Mouse (Mus musculus): Measurements from ENCODE around the gene Zfp697.
"Not testable (repeated sequence)": the region's sequence is repeated elsewhere in the genome, so short reads cannot be mapped to it uniquely, and the experiment has no call there.

Gene Zfp697

DNA sequence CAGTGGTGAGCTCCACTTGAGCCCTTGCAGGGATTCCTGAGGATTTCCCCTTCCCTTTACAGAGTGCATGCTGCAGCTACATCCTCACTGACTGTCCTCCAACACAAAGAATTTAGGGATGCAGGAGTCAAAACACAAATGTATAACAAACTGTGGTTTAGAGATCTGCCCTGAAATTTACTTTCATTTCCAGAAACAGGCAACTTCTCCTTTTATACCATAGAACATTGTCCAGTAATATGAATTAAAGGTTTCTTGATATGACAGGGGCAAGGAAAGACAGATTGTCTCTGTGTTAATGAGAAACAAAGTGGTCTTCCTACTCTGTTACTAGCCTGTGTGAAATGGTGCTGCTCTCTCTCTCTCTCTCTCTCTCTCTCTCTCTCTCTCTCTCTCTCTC lies 115.1 kb downstream of the Zfp697 start:
- DNase-seq (ENCODE audit: extremely low spot score, low spot score), result not testable (repeated sequence)

GRCm38 (mm10) chr3:98507229-98507628 lies 125.0 kb downstream of the Zfp697 start:
- not testable (repeated sequence) for DNase-seq (ENCODE audit: extremely low spot score, low spot score)

DNA sequence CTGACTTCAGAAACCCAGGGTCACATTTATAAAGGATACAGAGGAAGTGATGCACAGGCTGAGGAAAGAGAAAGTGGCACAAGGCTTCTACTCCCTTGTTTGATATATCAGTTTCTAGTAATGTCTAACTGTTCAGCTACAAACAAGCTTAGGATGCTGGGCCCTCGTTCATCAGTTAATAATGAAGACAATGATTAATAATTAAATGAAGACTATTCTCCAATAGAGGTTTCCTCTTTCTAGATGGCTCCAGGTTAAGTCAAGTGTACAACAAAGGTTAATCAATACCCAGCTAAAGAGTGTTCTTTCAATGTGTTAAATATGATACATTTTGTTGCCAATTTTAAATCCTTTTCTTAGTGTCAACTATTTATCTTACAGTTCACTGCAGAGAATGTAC lies 128.2 kb downstream of the Zfp697 start, which contains the start of gene Hsd3b4:
Hsd3b4 (minus strand) TSS at position 101 of the 400 bp plus-strand sequence.
- DNase-seq (ENCODE audit: extremely low spot score, low spot score), result not testable (repeated sequence)

GRCm38 (mm10) chr3:98522779-98523178 lies 140.5 kb downstream of the Zfp697 start:
- DNase-seq (ENCODE audit: extremely low spot score, low spot score), result not testable (repeated sequence)

DNA sequence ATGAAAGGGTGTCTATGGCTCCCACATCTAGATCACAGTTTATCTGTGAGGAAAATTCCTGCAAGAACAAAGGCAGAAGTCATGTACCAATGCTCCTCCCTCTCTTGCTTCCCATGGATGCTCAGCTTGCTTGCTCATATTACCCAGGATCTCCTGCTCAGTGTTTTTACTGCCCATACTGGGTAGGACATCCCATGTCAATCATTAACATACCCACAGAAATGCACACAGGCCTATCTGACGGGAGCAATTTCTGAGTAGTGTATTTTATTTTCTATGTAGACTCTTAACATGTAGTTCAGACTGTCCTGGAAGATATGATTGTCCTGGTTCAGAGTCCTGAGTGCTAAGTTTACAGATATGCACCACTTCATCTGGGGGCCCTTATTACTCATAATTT lies 142.3 kb downstream of the Zfp697 start:
- not testable (repeated sequence) for DNase-seq (ENCODE audit: extremely low spot score, low spot score)

DNA sequence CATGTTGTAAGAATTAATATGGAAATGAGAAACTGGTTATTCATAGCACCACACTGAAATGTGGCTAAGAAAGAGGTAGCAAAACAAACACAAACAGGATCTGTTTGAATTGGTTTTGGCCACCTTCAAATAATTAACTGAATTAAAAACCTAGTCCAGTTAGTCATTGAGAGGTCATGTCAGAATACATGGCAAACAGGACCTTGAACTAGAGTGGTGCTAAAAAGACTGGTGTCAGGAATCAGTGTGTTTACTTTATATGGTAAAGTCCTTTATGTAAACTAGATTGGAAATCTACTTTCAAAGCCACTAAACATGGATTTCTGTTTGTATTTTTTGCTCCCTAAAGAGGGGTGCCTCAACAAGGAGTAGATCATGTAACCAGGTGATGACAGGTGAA lies 142.7 kb downstream of the Zfp697 start:
- DNase-seq (ENCODE audit: extremely low spot score, low spot score), result not testable (repeated sequence)

DNA sequence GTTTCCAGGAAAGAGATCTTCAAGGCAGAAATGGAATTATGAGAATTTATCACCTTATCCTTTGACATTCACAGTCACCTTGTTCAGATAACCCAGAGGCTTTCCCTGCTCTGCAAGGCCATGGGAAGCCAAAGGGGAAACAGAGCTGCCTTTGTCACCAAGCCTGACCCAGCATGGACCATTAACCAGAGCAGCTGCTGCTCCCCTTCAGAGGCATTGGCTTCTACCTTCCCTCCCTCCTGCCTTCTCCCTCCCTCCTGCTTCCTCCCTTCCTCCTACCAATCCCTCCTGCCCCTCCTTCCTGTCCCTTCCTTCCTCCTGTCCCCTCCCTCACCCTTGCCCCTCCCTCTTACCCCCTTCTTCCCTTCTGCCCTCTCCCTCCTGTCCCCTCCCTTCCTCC lies 165.4 kb downstream of the Zfp697 start:
- not testable (repeated sequence) for DNase-seq (ENCODE audit: extremely low spot score, low spot score)

DNA sequence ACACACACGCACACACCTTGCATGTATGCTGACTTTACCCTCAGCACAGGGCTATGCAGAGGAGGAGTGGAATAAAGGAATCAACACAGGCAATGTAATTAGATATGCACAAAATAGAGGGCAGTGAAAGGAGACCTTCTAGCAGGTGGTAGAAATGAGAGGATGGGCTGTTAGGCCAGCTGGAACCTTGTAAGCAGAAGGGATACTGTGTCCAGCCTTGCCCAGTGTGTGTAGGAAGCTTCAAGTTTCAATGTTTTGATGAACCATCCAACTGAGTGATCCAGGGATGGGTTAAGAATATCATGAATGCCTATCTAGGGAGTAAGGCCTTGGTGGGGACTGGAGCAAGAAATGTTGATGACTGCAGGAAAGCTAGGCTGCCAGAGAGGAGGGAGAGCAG lies 166.2 kb downstream of the Zfp697 start:
- DNase-seq (ENCODE audit: extremely low spot score, low spot score), result not testable (repeated sequence)

DNA sequence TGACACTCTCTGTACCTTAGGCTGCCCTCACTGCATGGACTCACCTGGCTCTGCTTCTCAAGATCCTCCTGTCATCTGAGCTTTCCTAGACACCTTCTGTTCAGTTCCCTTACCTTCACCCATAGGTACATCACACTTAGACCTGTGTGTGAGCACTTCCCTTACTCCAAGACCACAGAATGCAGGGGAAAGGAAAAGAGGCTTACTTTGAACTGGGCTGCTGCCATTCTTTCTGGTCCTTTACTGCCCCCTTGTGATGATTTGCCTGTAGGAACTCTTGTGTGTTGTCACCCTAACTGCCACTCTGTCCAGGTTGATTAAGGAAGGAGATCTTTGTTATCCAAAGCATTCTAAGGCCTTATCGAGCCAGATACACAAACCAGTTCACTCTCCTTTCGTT lies 168.0 kb downstream of the Zfp697 start:
- not testable (repeated sequence) for DNase-seq (ENCODE audit: extremely low spot score, low spot score)

- DNase-seq (ENCODE audit: extremely low spot score, low spot score), result not testable (repeated sequence)
Observed at GRCm38 (mm10) chr3:98550832-98551231, 168.6 kb downstream of the Zfp697 start.

GRCm38 (mm10) chr3:98560711-98561110 lies 178.4 kb downstream of the Zfp697 start:
- not testable (repeated sequence) for DNase-seq (ENCODE audit: extremely low spot score, low spot score)

DNA sequence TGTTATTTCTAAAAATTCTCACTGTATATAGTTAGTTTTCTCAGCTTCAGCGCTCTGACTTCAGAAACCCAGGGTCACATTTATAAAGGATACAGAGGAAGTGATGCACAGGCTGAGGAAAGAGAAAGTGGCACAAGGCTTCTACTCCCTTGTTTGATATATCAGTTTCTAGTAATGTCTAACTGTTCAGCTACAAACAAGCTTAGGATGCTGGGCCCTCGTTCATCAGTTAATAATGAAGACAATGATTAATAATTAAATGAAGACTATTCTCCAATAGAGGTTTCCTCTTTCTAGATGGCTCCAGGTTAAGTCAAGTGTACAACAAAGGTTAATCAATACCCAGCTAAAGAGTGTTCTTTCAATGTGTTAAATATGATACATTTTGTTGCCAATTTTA lies 181.6 kb downstream of the Zfp697 start:
- DNase-seq (ENCODE audit: extremely low spot score, low spot score), result not testable (repeated sequence)

GRCm38 (mm10) chr3:98564894-98565293 lies 182.6 kb downstream of the Zfp697 start:
- not testable (repeated sequence) for DNase-seq (ENCODE audit: extremely low spot score, low spot score)

DNA sequence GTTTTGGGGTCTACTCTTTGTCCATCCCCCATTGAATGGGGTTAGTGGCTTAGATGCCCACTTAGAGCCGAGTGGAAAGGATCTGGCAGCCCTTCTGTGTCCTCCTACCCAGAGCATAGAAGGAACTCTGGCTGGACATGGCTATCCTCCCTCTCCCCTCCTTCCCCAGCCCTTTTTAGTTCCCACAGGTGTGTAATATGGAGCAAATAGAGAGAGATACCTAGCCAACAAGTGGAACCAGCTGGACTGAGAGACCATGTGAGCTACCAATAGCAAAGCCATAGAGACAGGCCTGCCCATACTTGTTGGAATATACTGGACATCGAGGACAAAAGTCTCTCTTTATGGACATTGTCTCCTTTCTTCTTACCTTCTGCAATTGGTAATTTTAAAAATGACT lies 185.5 kb downstream of the Zfp697 start:
- not testable (repeated sequence) for DNase-seq (ENCODE audit: extremely low spot score, low spot score)

GRCm38 (mm10) chr3:98581024-98581423 lies 198.8 kb downstream of the Zfp697 start:
- DNase-seq (ENCODE audit: extremely low spot score, low spot score), result not testable (repeated sequence)

DNA sequence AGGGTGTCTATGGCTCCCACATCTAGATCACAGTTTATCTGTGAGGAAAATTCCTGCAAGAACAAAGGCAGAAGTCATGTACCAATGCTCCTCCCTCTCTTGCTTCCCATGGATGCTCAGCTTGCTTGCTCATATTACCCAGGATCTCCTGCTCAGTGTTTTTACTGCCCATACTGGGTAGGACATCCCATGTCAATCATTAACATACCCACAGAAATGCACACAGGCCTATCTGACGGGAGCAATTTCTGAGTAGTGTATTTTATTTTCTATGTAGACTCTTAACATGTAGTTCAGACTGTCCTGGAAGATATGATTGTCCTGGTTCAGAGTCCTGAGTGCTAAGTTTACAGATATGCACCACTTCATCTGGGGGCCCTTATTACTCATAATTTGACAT lies 199.9 kb downstream of the Zfp697 start:
- not testable (repeated sequence) for DNase-seq (ENCODE audit: extremely low spot score, low spot score)

GRCm38 (mm10) chr3:98582622-98583021 lies 200.4 kb downstream of the Zfp697 start:
- not testable (repeated sequence) for DNase-seq (ENCODE audit: extremely low spot score, low spot score)

DNA sequence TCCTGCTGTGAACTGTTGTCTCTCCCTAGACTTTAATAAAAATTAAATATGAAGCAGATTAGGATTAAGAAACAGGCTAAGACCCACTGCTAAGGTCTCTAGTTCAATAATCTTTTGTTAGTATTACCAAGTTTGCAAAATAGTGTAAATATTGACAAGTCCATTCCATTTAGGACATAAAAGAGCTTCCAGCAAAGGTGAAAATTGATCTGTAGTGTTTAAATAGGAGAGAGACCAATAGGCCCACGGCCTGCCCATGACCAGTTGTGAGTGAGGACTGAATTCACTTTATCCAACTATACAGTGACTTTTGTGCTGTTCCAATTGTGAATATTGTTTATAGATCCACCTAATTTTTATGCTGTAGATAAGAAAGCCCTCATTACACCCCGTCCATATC lies 205.5 kb downstream of the Zfp697 start:
- no peak for DNase-seq (ENCODE audit: extremely low spot score, low spot score)

DNA sequence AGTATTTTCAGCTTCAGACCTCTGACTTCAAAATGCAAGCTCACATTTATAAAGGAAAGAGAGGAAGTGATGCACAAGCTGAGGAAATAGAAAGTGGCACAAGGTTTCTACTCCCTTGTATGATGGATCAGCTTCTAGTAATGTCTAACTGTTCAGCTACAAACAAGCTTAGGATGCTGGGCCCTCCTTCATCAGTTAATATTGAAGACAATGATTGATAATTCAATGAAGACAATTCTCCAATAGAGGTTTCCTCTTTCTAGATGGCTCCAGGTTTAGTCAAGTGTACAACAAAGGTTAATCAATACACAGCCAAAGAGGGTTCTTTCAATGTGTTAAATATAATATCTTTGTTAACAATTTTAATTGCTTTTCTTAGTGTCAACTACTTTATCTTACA lies 206.4 kb downstream of the Zfp697 start, which contains the start of gene Gm10681:
Gm10681 (minus strand) TSS at position 101 of the 400 bp plus-strand sequence.
- no peak for DNase-seq (ENCODE audit: extremely low spot score, low spot score)

DNA sequence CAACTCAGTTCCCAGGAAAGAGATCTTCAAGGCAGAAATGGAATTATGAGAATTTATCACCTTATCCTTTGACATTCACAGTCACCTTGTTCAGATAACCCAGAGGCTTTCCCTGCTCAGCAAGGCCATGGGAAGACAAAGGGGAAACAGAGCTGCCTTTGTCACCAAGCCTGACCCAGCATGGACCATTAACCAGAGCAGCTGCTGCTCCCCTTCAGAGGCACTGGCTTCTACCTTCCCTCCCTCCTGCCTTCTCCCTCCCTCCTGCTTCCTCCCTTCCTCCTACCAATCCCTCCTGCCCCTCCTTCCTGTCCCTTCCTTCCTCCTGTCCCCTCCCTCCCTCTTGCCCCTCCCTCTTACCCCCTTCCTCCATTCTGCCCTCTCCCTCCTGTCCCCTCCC lies 231.3 kb downstream of the Zfp697 start:
- not testable (repeated sequence) for DNase-seq (ENCODE audit: extremely low spot score, low spot score)

DNA sequence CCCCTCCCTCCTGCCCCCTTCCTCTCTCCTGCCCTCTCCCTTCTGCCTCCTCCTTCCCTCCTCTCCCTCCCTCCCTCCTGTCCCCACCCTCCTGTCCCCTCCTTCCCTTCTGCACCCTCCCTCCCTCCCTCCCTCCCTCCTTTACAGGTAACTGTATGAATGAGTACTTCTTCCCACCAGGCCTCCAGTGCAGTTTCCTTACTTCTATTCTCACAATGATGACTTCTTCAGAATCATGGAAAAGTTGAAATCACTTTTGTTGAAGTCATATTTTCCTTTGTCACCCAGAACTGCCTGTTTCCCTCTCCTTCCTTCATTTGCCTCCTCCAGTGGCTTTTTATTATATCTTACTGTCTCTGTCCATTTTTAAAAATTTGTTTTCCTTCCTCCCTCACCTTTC lies 231.7 kb downstream of the Zfp697 start:
- no peak for DNase-seq (ENCODE audit: extremely low spot score, low spot score)

DNA sequence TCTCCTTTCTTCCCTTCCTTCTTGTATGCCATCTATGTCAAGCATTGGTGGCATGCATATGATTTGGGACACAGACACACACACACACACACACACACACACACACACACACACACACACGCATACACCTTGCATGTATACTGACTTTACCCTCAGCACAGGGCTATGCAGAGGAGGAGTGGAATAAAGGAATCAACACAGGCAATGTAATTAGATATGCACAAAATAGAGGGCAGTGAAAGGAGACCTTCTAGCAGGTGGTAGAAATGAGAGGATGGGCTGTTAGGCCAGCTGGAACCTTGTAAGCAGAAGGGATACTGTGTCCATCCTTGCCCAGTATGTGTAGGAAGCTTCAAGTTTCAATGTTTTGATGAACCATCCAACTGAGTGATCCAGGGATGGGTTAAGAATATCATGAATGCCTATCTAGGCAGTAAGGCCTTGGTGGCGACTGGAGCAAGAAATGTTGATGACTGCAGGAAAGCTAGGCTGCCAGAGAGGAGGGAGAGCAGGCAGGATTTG lies 232.2 kb downstream of the Zfp697 start:
- not testable (repeated sequence) for DNase-seq (ENCODE audit: extremely low spot score, low spot score)

GRCm38 (mm10) chr3:98616244-98616643 lies 234.0 kb downstream of the Zfp697 start:
- DNase-seq (ENCODE audit: extremely low spot score, low spot score), result not testable (repeated sequence)
